14 mouse cellular contexts compared by ENCODE assay signal in genomic region chr4:154949589-154949982, GRCm38 (mm10). TPM values are rescaled to one million over a fixed set of nuclear protein-coding genes. Genes with fewer than 3 reads are reported as not detected.
DNase-seq lines count a peak whose midpoint lies in the region; ATAC-seq and TF ChIP-seq lines count a peak whose summit lies in the region.
"Had no signal": no experiment of that assay in that cellular context is flagged by ENCODE, and none has a peak within 500 bp of the region (broad histone marks: within the 10 kb centered on the region; RNA-seq: fewer than 3 reads in every experiment).

No protein-coding gene starts in this region.

- no peak overlapping the region for H3K9ac ChIP-seq in embryonic facial prominence, embryonic 15.5 days
- no peak overlapping the region for H3K9ac ChIP-seq in hindbrain, embryonic 14.5 days
- no peak overlapping the region for H3K9ac ChIP-seq in midbrain, postnatal 0 days (replicated peaks; ENCODE audit: low read length, poor library complexity, severe bottlenecking)
- H3K9ac ChIP-seq in intestine, embryonic 15.5 days = no peak overlapping the region
- H3K9ac ChIP-seq: kidney, embryonic 15.5 days had no signal

- ATAC-seq in embryonic facial prominence, embryonic 15.5 days (ENCODE audit: insufficient number of reproducible peaks, low FRiP score, low TSS enrichment, low read depth) = no peak
- ATAC-seq in hindbrain, embryonic 14.5 days (ENCODE audit: low FRiP score) = no peak
- no peak for ATAC-seq in midbrain, postnatal 0 days (ENCODE audit: low FRiP score)
- ATAC-seq in intestine, embryonic 15.5 days = no peak

- no peak for TF ChIP-seq CTCF in midbrain, postnatal 0 days (IDR thresholded peaks at IDR 0.05)

- WGBS in embryonic facial prominence, embryonic 15.5 days = 8% methylated on average over 16 of the region's 16 CpGs
- under 1% methylated on average over 15 of the region's 16 CpGs for WGBS in hindbrain, embryonic 14.5 days
- 2% methylated on average over 16 of the region's 16 CpGs for WGBS in midbrain, postnatal 0 days
- WGBS in intestine, embryonic 15.5 days = 18% methylated on average over 16 of the region's 16 CpGs

- H3K4me1 ChIP-seq in embryonic facial prominence, embryonic 15.5 days = peaks cover 38% of the 10 kb centered on the region
- peaks cover 20% of the 10 kb centered on the region for H3K4me1 ChIP-seq in hindbrain, embryonic 14.5 days (replicated peaks; ENCODE audit: control insufficient read depth, insufficient read depth, low read length)
- peaks cover 11% of the 10 kb centered on the region; the same call in 1 of the 2 replicates for H3K4me1 ChIP-seq in midbrain, postnatal 0 days (ENCODE audit: insufficient read depth, low read length)
- H3K4me1 ChIP-seq in intestine, embryonic 15.5 days (replicated peaks) = peaks cover 16% of the 10 kb centered on the region; the same call in 1 of the 2 replicates

- H3K36me3 ChIP-seq in embryonic facial prominence, embryonic 15.5 days = no peaks in the 10 kb centered on the region
- no peaks in the 10 kb centered on the region for H3K36me3 ChIP-seq in hindbrain, embryonic 14.5 days (replicated peaks; ENCODE audit: control insufficient read depth, insufficient read depth)
- no peaks in the 10 kb centered on the region for H3K36me3 ChIP-seq in midbrain, postnatal 0 days (ENCODE audit: insufficient read depth, low read length)
- H3K36me3 ChIP-seq in intestine, embryonic 15.5 days = no peaks in the 10 kb centered on the region
- H3K36me3 ChIP-seq: kidney, embryonic 15.5 days had no signal

- no peak overlapping the region for H3K4me3 ChIP-seq in embryonic facial prominence, embryonic 15.5 days (replicated peaks)
- no peak overlapping the region for H3K4me3 ChIP-seq in hindbrain, embryonic 14.5 days (replicated peaks; ENCODE audit: low read length)
- no peak overlapping the region for H3K4me3 ChIP-seq in midbrain, postnatal 0 days (ENCODE audit: low read depth, low read length)
- no peak overlapping the region for H3K4me3 ChIP-seq in intestine, embryonic 15.5 days (replicated peaks)
- H3K4me3 ChIP-seq: kidney, embryonic 15.5 days had no signal

- peak overlapping the region; percentile 33 for H3K4me2 ChIP-seq in embryonic facial prominence, embryonic 15.5 days (replicated peaks)
- H3K4me2 ChIP-seq in hindbrain, embryonic 14.5 days (replicated peaks) = peak overlapping the region; percentile 6
- H3K4me2 ChIP-seq in midbrain, postnatal 0 days (ENCODE audit: low read depth, low read length, poor library complexity, severe bottlenecking) = peak overlapping the region; percentile 10
- no peak overlapping the region for H3K4me2 ChIP-seq in intestine, embryonic 15.5 days (replicated peaks)
- H3K4me2 ChIP-seq: kidney, embryonic 15.5 days had no signal

- H3K9me3 ChIP-seq in embryonic facial prominence, embryonic 15.5 days (replicated peaks) = no peaks in the 10 kb centered on the region
- no peaks in the 10 kb centered on the region for H3K9me3 ChIP-seq in hindbrain, embryonic 14.5 days (ENCODE audit: control insufficient read depth, low read length)
- no peaks in the 10 kb centered on the region for H3K9me3 ChIP-seq in midbrain, postnatal 0 days (ENCODE audit: low read length)
- H3K9me3 ChIP-seq in intestine, embryonic 15.5 days = no peaks in the 10 kb centered on the region
- H3K9me3 ChIP-seq: kidney, embryonic 15.5 days had no signal

- peaks cover 60% of the 10 kb centered on the region for H3K27me3 ChIP-seq in embryonic facial prominence, embryonic 15.5 days
- H3K27me3 ChIP-seq in hindbrain, embryonic 14.5 days (ENCODE audit: control insufficient read depth, insufficient read depth, low read length) = no peaks in the 10 kb centered on the region
- H3K27me3 ChIP-seq in midbrain, postnatal 0 days (ENCODE audit: insufficient read depth, low read length) = no peaks in the 10 kb centered on the region
- peaks cover 60% of the 10 kb centered on the region for H3K27me3 ChIP-seq in intestine, embryonic 15.5 days (replicated peaks)

- H3K27ac ChIP-seq in embryonic facial prominence, embryonic 15.5 days (replicated peaks) = no peak overlapping the region
- H3K27ac ChIP-seq in hindbrain, embryonic 14.5 days = no peak overlapping the region
- H3K27ac ChIP-seq in midbrain, postnatal 0 days (ENCODE audit: low read depth, low read length) = no peak overlapping the region
- H3K27ac ChIP-seq in intestine, embryonic 15.5 days = no peak overlapping the region
- H3K27ac ChIP-seq: kidney, embryonic 15.5 days had no signal

- peak; percentile 83 for DNase-seq in embryo, embryonic 10.5 days (ENCODE audit: low spot score)
- no peak for DNase-seq in hindbrain, embryonic 14.5 days (ENCODE audit: low spot score)
- peak; percentile 48 for DNase-seq in midbrain, postnatal 0 days (ENCODE audit: low spot score)
- DNase-seq in lung, postnatal 14 days = no peak
- no peak for DNase-seq in frontal cortex, postnatal 36 days (ENCODE audit: low spot score in 2 of 2)
- DNase-seq: cerebellum, adult 8-10 months; heart, adult 11 months; lung, postnatal 36 days; spleen, adult 18-20 months; thymus, adult 2 months had no signal

RNA-seq across cellular contexts. Expression of gene Hes5, which starts 11.1 kb away (rescaled TPM):
- 6.6 and 7.7 TPM in 2 replicates for polyA plus RNA-seq in embryonic facial prominence, embryonic 15.5 days (2015; fragmentation: Nextera tagmentation; extraction: Ambion mirVana)
- 70.0 and 102 TPM in 2 replicates for polyA plus RNA-seq in hindbrain, embryonic 14.5 days (2014; fragmentation: Nextera tagmentation; extraction: Ambion mirVana)
- 111 and 115 TPM in 2 replicates for total RNA-seq in midbrain, postnatal 0 days (2014; rRNA removed)
- 165 and 180 TPM in 2 replicates for polyA plus RNA-seq in midbrain, postnatal 0 days (2015; fragmentation: Nextera tagmentation; extraction: Ambion mirVana)
- 1.8 and 2.5 TPM in 2 replicates for polyA plus RNA-seq in intestine, embryonic 15.5 days (2015; fragmentation: Nextera tagmentation; extraction: Ambion mirVana)
- total RNA-seq: liver, adult 2 months had no signal
- polyA plus RNA-seq: liver, adult 2 months had no signal

RNA-seq across cellular contexts. Expression of gene Pank4, which starts 14.3 kb away (rescaled TPM):
- 41.9 and 43.6 TPM in 2 replicates for polyA plus RNA-seq in embryonic facial prominence, embryonic 15.5 days (2015; fragmentation: Nextera tagmentation; extraction: Ambion mirVana)
- polyA plus RNA-seq in hindbrain, embryonic 14.5 days (2014; fragmentation: Nextera tagmentation; extraction: Ambion mirVana) = 34.1 and 34.4 TPM in 2 replicates
- total RNA-seq in midbrain, postnatal 0 days (2014; rRNA removed) = 36.7 and 39.8 TPM in 2 replicates
- polyA plus RNA-seq in midbrain, postnatal 0 days (2015; fragmentation: Nextera tagmentation; extraction: Ambion mirVana) = 27.3 and 28.8 TPM in 2 replicates
- 34.2 and 36.1 TPM in 2 replicates for polyA plus RNA-seq in intestine, embryonic 15.5 days (2015; fragmentation: Nextera tagmentation; extraction: Ambion mirVana)

RNA-seq across cellular contexts. Expression of gene Tnfrsf14, which starts 21.2 kb away (rescaled TPM):
- 1.5 and 2.3 TPM in 2 replicates for polyA plus RNA-seq in embryonic facial prominence, embryonic 15.5 days (2015; fragmentation: Nextera tagmentation; extraction: Ambion mirVana)
- polyA plus RNA-seq in hindbrain, embryonic 14.5 days (2014; fragmentation: Nextera tagmentation; extraction: Ambion mirVana) = 0.40 TPM in 1 of 2 replicates, not detected in the other
- total RNA-seq in midbrain, postnatal 0 days (2014; rRNA removed) = 1.1 and 2.3 TPM in 2 replicates
- polyA plus RNA-seq in midbrain, postnatal 0 days (2015; fragmentation: Nextera tagmentation; extraction: Ambion mirVana) = not detected in 2 replicates
- 3.0 and 3.6 TPM in 2 replicates for polyA plus RNA-seq in intestine, embryonic 15.5 days (2015; fragmentation: Nextera tagmentation; extraction: Ambion mirVana)

RNA-seq across cellular contexts. Expression of gene Fam213b, which starts 50.7 kb away (rescaled TPM):
- polyA plus RNA-seq in embryonic facial prominence, embryonic 15.5 days (2015; fragmentation: Nextera tagmentation; extraction: Ambion mirVana) = 57.5 and 59.9 TPM in 2 replicates
- polyA plus RNA-seq in hindbrain, embryonic 14.5 days (2014; fragmentation: Nextera tagmentation; extraction: Ambion mirVana) = 55.9 and 57.1 TPM in 2 replicates
- total RNA-seq in midbrain, postnatal 0 days (2014; rRNA removed) = 34.9 and 36.6 TPM in 2 replicates
- 73.3 and 90.9 TPM in 2 replicates for polyA plus RNA-seq in midbrain, postnatal 0 days (2015; fragmentation: Nextera tagmentation; extraction: Ambion mirVana)
- 32.0 and 37.2 TPM in 2 replicates for polyA plus RNA-seq in intestine, embryonic 15.5 days (2015; fragmentation: Nextera tagmentation; extraction: Ambion mirVana)

Comparison
In these comparisons a context has a peak if more than half of its experiments do, and no peak if none do; other contexts are left out.
1. DNase-seq: peak in embryo, embryonic 10.5 days (single experiment) and midbrain, postnatal 0 days (single experiment); none in hindbrain, embryonic 14.5 days (single experiment), lung, postnatal 14 days (single experiment) and frontal cortex, postnatal 36 days (0 of 2).